Mouse (Mus musculus) lung, embryonic 14.5 days (tissue): ENCODE data around the gene Ass1. TPM values are rescaled to one million over a fixed set of nuclear protein-coding genes. Genes with fewer than 3 reads are reported as not detected.
A peak's percentile ranks its signal among the peaks of the same experiment; 100 is the strongest.

Source experiments
- ATAC-seq: fragments of 200-750 bp; cut with Nextera tagmentation; 2 replicates; pipeline ENCODE4 v1.8.0; 2017; ENCODE audit warnings: mild to moderate bottlenecking, moderate TSS enrichment, moderate library complexity; ENCODE audit not compliant: insufficient read depth
- DNase-seq: peaks from one replicate; pipeline ENCODE4 v3.0.0-alpha.2; 2015
- H3K27ac ChIP-seq: fragments of 300-500 bp; sonication (generic); 2 replicates; pipeline ENCODE4 v1.5.1; 2014; ENCODE audit warnings: low read depth, mild to moderate bottlenecking, moderate library complexity
- H3K27me3 ChIP-seq: fragments of 300-500 bp; sonication (generic); 2 replicates; pipeline ENCODE4 v1.6.1; 2014; ENCODE audit warnings: low read length, control low read depth; ENCODE audit not compliant: insufficient read depth
- H3K36me3 ChIP-seq: fragments of 300-500 bp; sonication (generic); 2 replicates; pipeline ENCODE4 v1.6.1; 2014; ENCODE audit warnings: control low read depth; ENCODE audit not compliant: insufficient read depth
- H3K4me1 ChIP-seq: fragments of 300-500 bp; sonication (generic); 2 replicates; pipeline ENCODE4 v1.6.1; 2014; ENCODE audit warnings: antibody characterized with exemption, control low read depth; ENCODE audit not compliant: insufficient read depth
- H3K4me2 ChIP-seq: fragments of 300-500 bp; sonication (generic); 2 replicates; pipeline ENCODE4 v1.6.1; 2014; ENCODE audit warnings: mild to moderate bottlenecking
- H3K4me3 ChIP-seq: fragments of 300-500 bp; sonication (generic); 2 replicates; pipeline ENCODE4 v1.5.1; 2014; ENCODE audit warnings: low read depth, low read length
- H3K9ac ChIP-seq: fragments of 300-500 bp; sonication (generic); 2 replicates; pipeline ENCODE4 v1.6.1; 2014
- H3K9me3 ChIP-seq: fragments of 300-500 bp; sonication (generic); 2 replicates; pipeline ENCODE4 v1.6.1; 2016; ENCODE audit warnings: low read depth, low read length, control low read depth
- CTCF ChIP-seq: IDR thresholded peaks from 2 replicates; pipeline ENCODE4 v1.5.1; 2016; ENCODE audit warnings: antibody characterized with exemption, low read depth
- WGBS: fragments of 180-500 bp; shearing (Covaris S2); extraction: QIAGEN DNeasy Blood & Tissue Kit; methylation state at CpG from one replicate; pipeline ENCODE4 v1.1.7; 2014; 5-methylcytosine and 5-hydroxymethylcytosine counted together
- polyA plus RNA-seq: library from polyadenylated mRNA; unstranded; fragments of >200 nt; fragmentation: Nextera tagmentation; extraction: Ambion mirVana; gene quantifications from 2 replicates; pipeline ENCODE4 v1.2.1, GENCODE M21; 2014

Gene Ass1
- polyA plus RNA-seq, 1 experiment from 2014 or later = 9.1 TPM

GRCm38 (mm10) chr2:31463696-31464528 is 6.1 kb upstream of the Ass1 start:
- no peaks in the 10 kb centered on the region for H3K9me3 ChIP-seq
- ATAC-seq (no peak), DNase-seq (no peak)
- H3K4me2 ChIP-seq = no peak overlapping the region
- peaks cover 20% of the 10 kb centered on the region for H3K27me3 ChIP-seq
- no peaks in the 10 kb centered on the region for H3K36me3 ChIP-seq
- no peak overlapping the region for H3K4me3 ChIP-seq
- 0 out of 2 replicates have a peak, but pooled peaks cover 3% of the 10 kb centered on the region for H3K4me1 ChIP-seq
- no peak for TF ChIP-seq CTCF
- WGBS = 38% methylated on average over 8 of the region's 8 CpGs
- no peak overlapping the region for H3K9ac ChIP-seq
- H3K27ac ChIP-seq = no peak overlapping the region

- Histone ChIP-seq H3K4me3 (no peak overlapping the region), H3K4me2 (no peak overlapping the region), H3K4me1 (0 out of 2 replicates have a peak, but pooled peaks cover 3% of the 10 kb centered on the region), H3K36me3 (no peaks in the 10 kb centered on the region), H3K27me3 (peaks cover 26% of the 10 kb centered on the region), H3K9ac (no peak overlapping the region), H3K9me3 (no peaks in the 10 kb centered on the region), H3K27ac (no peak overlapping the region)
- DNase-seq (no peak), ATAC-seq (no peak)
- TF ChIP-seq CTCF = no peak
- WGBS = 70% methylated on average over 6 of the region's 6 CpGs
Observed at GRCm38 (mm10) chr2:31464529-31464910, 5.5 kb upstream of the Ass1 start.

- no peaks in the 10 kb centered on the region for H3K36me3 ChIP-seq
- WGBS = 71% methylated on average over 1 of the region's 1 CpGs
Observed at GRCm38 (mm10) chr2:31467457-31467856, 2.5 kb upstream of the Ass1 start.

GRCm38 (mm10) chr2:31468857-31469256 is 1.1 kb upstream of the Ass1 start:
- no peaks in the 10 kb centered on the region for H3K9me3 ChIP-seq
- no peaks in the 10 kb centered on the region for H3K36me3 ChIP-seq
- no peak overlapping the region for H3K9ac ChIP-seq
- 0 out of 2 replicates have a peak, but pooled peaks cover 5% of the 10 kb centered on the region for H3K4me1 ChIP-seq
- peaks cover 33% of the 10 kb centered on the region for H3K27me3 ChIP-seq
- H3K27ac ChIP-seq = no peak overlapping the region
- H3K4me2 ChIP-seq = no peak overlapping the region
- DNase-seq (no peak), ATAC-seq (no peak)
- 69% methylated on average over 7 of the region's 7 CpGs for WGBS
- no peak for TF ChIP-seq CTCF
- no peak overlapping the region for H3K4me3 ChIP-seq

More at GRCm38 (mm10) chr2:31467457-31467856, 2.5 kb upstream of the Ass1 start:
- H3K9ac ChIP-seq = no peak overlapping the region
- H3K4me3 ChIP-seq = no peak overlapping the region
- ATAC-seq (no peak), DNase-seq (no peak)
- no peaks in the 10 kb centered on the region for H3K9me3 ChIP-seq
- peaks cover 33% of the 10 kb centered on the region for H3K27me3 ChIP-seq
- TF ChIP-seq CTCF = no peak
- no peak overlapping the region for H3K4me2 ChIP-seq
- 0 out of 2 replicates have a peak, but pooled peaks cover 5% of the 10 kb centered on the region for H3K4me1 ChIP-seq
- H3K27ac ChIP-seq = no peak overlapping the region

- peak overlapping the region; percentile 43 for H3K4me3 ChIP-seq
- H3K27me3 ChIP-seq = peaks cover 33% of the 10 kb centered on the region
- no peak for TF ChIP-seq CTCF
- no peaks in the 10 kb centered on the region for H3K36me3 ChIP-seq
- DNase-seq = no peak
- no peak for ATAC-seq
- 25% methylated on average over 7 of the region's 7 CpGs for WGBS
- peak overlapping the region; percentile 43 for H3K9ac ChIP-seq
- H3K9me3 ChIP-seq = no peaks in the 10 kb centered on the region
- H3K27ac ChIP-seq = no peak overlapping the region
- H3K4me2 ChIP-seq = peak overlapping the region; percentile 91
- 0 out of 2 replicates have a peak, but pooled peaks cover 5% of the 10 kb centered on the region for H3K4me1 ChIP-seq
Observed at GRCm38 (mm10) chr2:31469480-31469879, 527 bp upstream of the Ass1 start.

GRCm38 (mm10) chr2:31470683-31471385 is 827 bp downstream of the Ass1 start:
- peak overlapping the region; percentile 43 for H3K4me3 ChIP-seq
- peak; percentile 45 for DNase-seq
- peak; percentile 38; the same call in 1 of the 2 replicates for ATAC-seq

GRCm38 (mm10) chr2:31471611-31472010 is 1.6 kb downstream of the Ass1 start:
- Histone ChIP-seq H3K9ac (no peak overlapping the region), H3K4me2 (no peak overlapping the region)

More at GRCm38 (mm10) chr2:31470683-31471385, 827 bp downstream of the Ass1 start:
- WGBS = 9% methylated on average over 18 of the region's 19 CpGs
- Histone ChIP-seq H3K4me2 (peak overlapping the region; percentile 91), H3K36me3 (no peaks in the 10 kb centered on the region), H3K4me1 (0 out of 2 replicates have a peak, but pooled peaks cover 5% of the 10 kb centered on the region), H3K27ac (no peak overlapping the region), H3K27me3 (peaks cover 33% of the 10 kb centered on the region), H3K9ac (peak overlapping the region; percentile 43), H3K9me3 (no peaks in the 10 kb centered on the region)
- no peak for TF ChIP-seq CTCF

More at GRCm38 (mm10) chr2:31471611-31472010, 1.6 kb downstream of the Ass1 start:
- no peaks in the 10 kb centered on the region for H3K9me3 ChIP-seq
- H3K36me3 ChIP-seq = no peaks in the 10 kb centered on the region
- no peak for TF ChIP-seq CTCF
- 0 out of 2 replicates have a peak, but pooled peaks cover 5% of the 10 kb centered on the region for H3K4me1 ChIP-seq
- H3K4me3 ChIP-seq = no peak overlapping the region
- no peak overlapping the region for H3K27ac ChIP-seq
- H3K27me3 ChIP-seq = peaks cover 33% of the 10 kb centered on the region
- 38% methylated on average over 6 of the region's 6 CpGs for WGBS
- DNase-seq (no peak), ATAC-seq (no peak)
